9 mouse cellular contexts compared by ENCODE assay signal in the genomic region with DNA sequence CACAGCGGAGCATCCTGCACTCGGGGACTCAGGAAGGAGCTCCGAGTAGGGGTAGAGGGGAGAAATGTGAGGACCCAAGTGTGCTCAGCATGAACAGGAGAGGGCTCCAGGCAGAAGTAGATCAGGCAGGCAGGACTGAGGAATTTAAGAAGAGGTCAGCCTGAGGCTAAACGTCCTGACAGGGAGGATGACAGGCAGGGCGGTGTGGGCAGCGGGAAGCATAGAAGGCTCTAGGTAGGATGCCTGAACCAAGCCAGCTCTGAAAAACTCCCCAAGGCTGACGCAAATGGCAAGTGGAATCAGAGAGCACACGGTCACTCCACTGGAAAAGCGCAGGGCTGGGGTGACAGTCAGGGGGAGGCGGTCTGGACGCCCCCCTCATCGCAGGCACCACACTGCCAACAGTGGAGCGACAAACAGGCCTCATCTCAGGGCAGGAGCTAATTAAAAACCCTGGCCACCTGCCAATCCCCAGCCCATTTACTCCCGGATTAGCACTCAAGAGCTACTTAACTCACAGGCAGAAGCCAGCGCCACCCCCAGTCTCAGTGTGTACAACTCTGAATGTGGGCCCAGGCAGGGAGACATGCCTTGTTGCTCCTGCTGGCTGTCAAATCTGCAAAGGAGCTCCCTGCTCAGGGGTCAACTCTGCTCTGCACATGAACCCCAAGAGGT. TPM values are rescaled to one million over a fixed set of nuclear protein-coding genes. Genes with fewer than 3 reads are reported as not detected.
DNase-seq lines count a peak whose midpoint lies in the region; ATAC-seq lines count a peak whose summit lies in the region.
"Had no signal": no experiment of that assay in that cellular context is flagged by ENCODE, and none has a peak within 500 bp of the region (broad histone marks: within the 10 kb centered on the region; RNA-seq: fewer than 3 reads in every experiment).

No protein-coding gene starts in this region.

- no peaks in the 10 kb centered on the region for H3K9me3 ChIP-seq in forebrain, embryonic 15.5 days
- no peaks in the 10 kb centered on the region for H3K9me3 ChIP-seq in hindbrain, embryonic 13.5 days
- H3K9me3 ChIP-seq: G1E had no signal

- H3K4me2 ChIP-seq in forebrain, embryonic 15.5 days (replicated peaks) = peak overlapping the region; percentile 20
- H3K4me2 ChIP-seq in hindbrain, embryonic 13.5 days = peak overlapping the region; percentile 19

- H3K4me1 ChIP-seq in forebrain, embryonic 15.5 days = peaks cover 26% of the 10 kb centered on the region
- peaks cover 40% of the 10 kb centered on the region for H3K4me1 ChIP-seq in hindbrain, embryonic 13.5 days (replicated peaks)

- 7% methylated on average over 15 of the region's 15 CpGs for WGBS in forebrain, embryonic 15.5 days
- whole genome bisulfite sequencing in hindbrain, embryonic 13.5 days = 13% methylated on average over 15 of the region's 15 CpGs

- peak overlapping the region; percentile 23; the same call in 1 of the 2 replicates for H3K27ac ChIP-seq in forebrain, embryonic 15.5 days (replicated peaks)
- peak overlapping the region; percentile 60; the same call in 1 of the 2 replicates for H3K27ac ChIP-seq in hindbrain, embryonic 13.5 days

- H3K27me3 ChIP-seq in forebrain, embryonic 15.5 days = 0 out of 2 replicates have a peak, but pooled peaks cover 11% of the 10 kb centered on the region
- H3K27me3 ChIP-seq in hindbrain, embryonic 13.5 days = peaks cover 67% of the 10 kb centered on the region

- no peak overlapping the region for H3K4me3 ChIP-seq in forebrain, embryonic 15.5 days
- H3K4me3 ChIP-seq in hindbrain, embryonic 13.5 days = no peak overlapping the region

- H3K36me3 ChIP-seq in forebrain, embryonic 15.5 days = no peaks in the 10 kb centered on the region
- no peaks in the 10 kb centered on the region for H3K36me3 ChIP-seq in hindbrain, embryonic 13.5 days
- H3K36me3 ChIP-seq: G1E had no signal

- ATAC-seq in forebrain, embryonic 15.5 days (replicated peaks) = peak; percentile 87
- ATAC-seq in hindbrain, embryonic 13.5 days (ENCODE audit: low FRiP score) = peak; percentile 53; the same call in 1 of the 2 replicates
- ATAC-seq in erythroblast, adult 5-6 weeks (replicated peaks; ENCODE audit: low FRiP score, poor library complexity, severe bottlenecking) = no peak

- peak; percentile 86 for DNase-seq in layer of hippocampus, adult 11-12 months (ENCODE audit: low spot score)
- no peak for DNase-seq in layer of hippocampus, adult 9-10 months (ENCODE audit: low spot score)
- peak; percentile 77 to 92 for DNase-seq in left cerebral cortex, postnatal 25 days (ENCODE audit: low spot score in 2 of 2)
- DNase-seq in right cerebral cortex, adult 18-20 months = peak; percentile 87
- DNase-seq in ovary, postnatal 10 days (ENCODE audit: low spot score) = no peak

- intact Hi-C loops in left cerebral cortex, postnatal 25 days (cut with DNase I) = no loop called here

- H3K9ac ChIP-seq in forebrain, embryonic 15.5 days (replicated peaks) = 0 out of 2 replicates have a peak overlapping the region, but pooled peaks have one; percentile 13
- peak overlapping the region; percentile 49 for H3K9ac ChIP-seq in hindbrain, embryonic 13.5 days

RNA-seq across cellular contexts. Expression of gene Nfam1, which starts 22.0 kb away (rescaled TPM):
- 1.6 and 1.8 TPM in 2 replicates for polyA plus RNA-seq in forebrain, embryonic 15.5 days (2015; fragmentation: Nextera tagmentation; extraction: Ambion mirVana)
- 2.0 and 2.2 TPM in 2 replicates for polyA plus RNA-seq in hindbrain, embryonic 13.5 days (2015; fragmentation: Nextera tagmentation; extraction: Ambion mirVana)
- 1 to 10 TPM; 2.0 to 2.8 TPM for total RNA-seq in left cerebral cortex, postnatal 25 days (2021)
- total RNA-seq in erythroblast, adult 5-6 weeks (2015; ENCODE audit: low replicate concordance) = 26.3 and 27.6 TPM in 2 replicates
- 18.4 and 30.1 TPM in 2 replicates for total RNA-seq in erythroblast, adult 5-6 weeks (2017; ENCODE audit: low replicate concordance)

RNA-seq across cellular contexts. Expression of gene Tcf20, which starts 23.5 kb away (rescaled TPM):
- 18.2 and 18.7 TPM in 2 replicates for polyA plus RNA-seq in forebrain, embryonic 15.5 days (2015; fragmentation: Nextera tagmentation; extraction: Ambion mirVana)
- 11.8 and 12.6 TPM in 2 replicates for polyA plus RNA-seq in hindbrain, embryonic 13.5 days (2015; fragmentation: Nextera tagmentation; extraction: Ambion mirVana)
- 100 to 1,000 TPM; 181 to 193 TPM for total RNA-seq in left cerebral cortex, postnatal 25 days (2021)
- 20.5 and 22.1 TPM in 2 replicates for total RNA-seq in erythroblast, adult 5-6 weeks (2015; ENCODE audit: low replicate concordance)
- 37.1 and 43.8 TPM in 2 replicates for total RNA-seq in erythroblast, adult 5-6 weeks (2017; ENCODE audit: low replicate concordance)

Comparison
In these comparisons a context has a peak if more than half of its experiments do, and no peak if none do; other contexts are left out.
1. DNase-seq: peak in layer of hippocampus, adult 11-12 months (single experiment), left cerebral cortex, postnatal 25 days (2 of 2) and right cerebral cortex, adult 18-20 months (single experiment); none in layer of hippocampus, adult 9-10 months (single experiment) and ovary, postnatal 10 days (single experiment).
2. RNA of gene Nfam1, which starts 22.0 kb away (total RNA-seq): 18.4 to 30.1 TPM in erythroblast, adult 5-6 weeks; 2.0 to 2.8 TPM in left cerebral cortex, postnatal 25 days; every median in the first group is over 4 times any median in the second.
3. RNA of gene Tcf20, which starts 23.5 kb away (total RNA-seq): 181 to 193 TPM in left cerebral cortex, postnatal 25 days; 20.5 to 43.8 TPM in erythroblast, adult 5-6 weeks; every median in the first group is over 4 times any median in the second.